Mouse (Mus musculus) kidney, postnatal 14 days (tissue): ENCODE data around the gene Samd13.

ENCODE experiments used
- DNase-seq: peaks from one replicate; pipeline ENCODE4 v3.0.0; 2022; ENCODE audit warnings: mixed read lengths

The Samd13 gene

GRCm38 (mm10) chr3:146684811-146685675 is at the start of gene Samd13:
Gene Samd13 (minus strand): TSS chr3:146685592.
- DNase-seq: peak; percentile 69

GRCm38 (mm10) chr3:146731499-146731898 is 46.1 kb upstream of the Samd13 start:
- DNase-seq: no peak

GRCm38 (mm10) chr3:146723037-146723436 is 37.6 kb upstream of the Samd13 start:
- no peak for DNase-seq

GRCm38 (mm10) chr3:146719696-146720095 is 34.3 kb upstream of the Samd13 start:
- no peak for DNase-seq

GRCm38 (mm10) chr3:146718251-146718650 is 32.9 kb upstream of the Samd13 start:
- DNase-seq: no peak

GRCm38 (mm10) chr3:146712305-146712704 is 26.9 kb upstream of the Samd13 start:
- DNase-seq: no peak

GRCm38 (mm10) chr3:146711559-146711958 is 26.2 kb upstream of the Samd13 start:
- DNase-seq: no peak

GRCm38 (mm10) chr3:146711084-146711483 is 25.7 kb upstream of the Samd13 start:
- no peak for DNase-seq

GRCm38 (mm10) chr3:146709086-146709485 is 23.7 kb upstream of the Samd13 start:
- DNase-seq: no peak

GRCm38 (mm10) chr3:146708381-146708780 is 23.0 kb upstream of the Samd13 start:
- no peak for DNase-seq

GRCm38 (mm10) chr3:146704099-146704498 is 18.7 kb upstream of the Samd13 start:
- no peak for DNase-seq

- no peak for DNase-seq
These were observed 14.7 kb upstream of the Samd13 start for GRCm38 (mm10) chr3:146700051-146700450.

- DNase-seq: no peak
These were observed 13.6 kb upstream of the Samd13 start for GRCm38 (mm10) chr3:146698982-146699381.

- DNase-seq: no peak
These were observed 7.2 kb upstream of the Samd13 start for GRCm38 (mm10) chr3:146692547-146692946.

- DNase-seq: no peak
These were observed 1.8 kb upstream of the Samd13 start for GRCm38 (mm10) chr3:146687121-146687725.

- no peak for DNase-seq
These were observed 1.0 kb upstream of the Samd13 start for GRCm38 (mm10) chr3:146686428-146686827.

GRCm38 (mm10) chr3:146683095-146683494 is 2.3 kb downstream of the Samd13 start:
- no peak for DNase-seq

- peak; percentile 78 for DNase-seq
These were observed 3.2 kb downstream of the Samd13 start for GRCm38 (mm10) chr3:146682140-146682651.

GRCm38 (mm10) chr3:146681696-146682095 is 3.7 kb downstream of the Samd13 start:
- DNase-seq: peak; percentile 10

GRCm38 (mm10) chr3:146680625-146681024 is 4.8 kb downstream of the Samd13 start:
- DNase-seq: no peak

- DNase-seq: no peak
These were observed 5.7 kb downstream of the Samd13 start for GRCm38 (mm10) chr3:146679646-146680045.

GRCm38 (mm10) chr3:146676193-146676592 is 9.2 kb downstream of the Samd13 start:
- no peak for DNase-seq

GRCm38 (mm10) chr3:146675101-146675500 is 10.3 kb downstream of the Samd13 start:
- DNase-seq: no peak

- peak; percentile 14 for DNase-seq
These were observed 14.3 kb downstream of the Samd13 start for GRCm38 (mm10) chr3:146671121-146671520.
